ENCODE assay signal across 40 mouse cellular contexts in genomic region chr13:23836630-23837029, GRCm38 (mm10). TPM values are rescaled to one million over a fixed set of nuclear protein-coding genes. Genes with fewer than 3 reads are reported as not detected.
DNase-seq lines count a peak whose midpoint lies in the region; ATAC-seq and TF ChIP-seq lines count a peak whose summit lies in the region.
"Had no signal": no experiment of that assay in that cellular context is flagged by ENCODE, and none has a peak within 500 bp of the region (broad histone marks: within the 10 kb centered on the region; RNA-seq: fewer than 3 reads in every experiment).

No protein-coding gene starts in this region.

- no peak overlapping the region for H3K4me3 ChIP-seq in liver, embryonic 12.5 days
- no peak overlapping the region for H3K4me3 ChIP-seq in liver, embryonic 14.5 days (ENCODE audit: insufficient read depth in 1 of 2, low read depth in 2 of 2, low read length in 2 of 2)
- H3K4me3 ChIP-seq: embryonic facial prominence, embryonic 13.5 days; forebrain, embryonic 10.5 days; forebrain, embryonic 15.5 days; heart, adult 2 months; heart, embryonic 12.5 days; layer of hippocampus, adult 2 months; limb, embryonic 13.5 days; midbrain, embryonic 10.5 days; stomach, embryonic 15.5 days had no signal

- no peaks in the 10 kb centered on the region for H3K4me1 ChIP-seq in liver, embryonic 12.5 days
- no peaks in the 10 kb centered on the region; a peak in 1 of 4 replicates for H3K4me1 ChIP-seq in liver, embryonic 14.5 days (replicated peaks; ENCODE audit: control insufficient read depth in 2 of 2, insufficient read depth in 2 of 2, low read length in 1 of 2)
- H3K4me1 ChIP-seq: embryonic facial prominence, embryonic 13.5 days; forebrain, embryonic 15.5 days; heart, embryonic 12.5 days; midbrain, embryonic 10.5 days; stomach, embryonic 15.5 days had no signal

- WGBS in liver, embryonic 12.5 days (ENCODE audit: insufficient replicate concordance): 70% methylated on average over 5 of the region's 5 CpGs
- WGBS in liver, embryonic 14.5 days (ENCODE audit: insufficient replicate concordance): 70% methylated on average over 5 of the region's 5 CpGs

- no peak overlapping the region for H3K4me2 ChIP-seq in liver, embryonic 12.5 days
- H3K4me2 ChIP-seq in liver, embryonic 14.5 days (ENCODE audit: low read depth): no peak overlapping the region; the same call in 1 of the 2 replicates
- H3K4me2 ChIP-seq: embryonic facial prominence, embryonic 13.5 days; forebrain, embryonic 15.5 days; heart, embryonic 12.5 days; hindbrain, embryonic 14.5 days; limb, embryonic 13.5 days; lung, embryonic 14.5 days; stomach, embryonic 15.5 days had no signal

- ATAC-seq in liver, embryonic 12.5 days: no peak
- ATAC-seq in liver, embryonic 14.5 days (ENCODE audit: insufficient read depth): 0 out of 2 replicates have a peak, but pooled peaks have one; percentile 39
- ATAC-seq: forebrain, embryonic 15.5 days; intestine, postnatal 0 days; midbrain, embryonic 16.5 days; Patski had no signal

- no peak for TF ChIP-seq EP300 in liver, embryonic 14.5 days (IDR thresholded peaks at IDR 0.05; ENCODE audit: low read depth)

- no peaks in the 10 kb centered on the region for H3K9me3 ChIP-seq in liver, embryonic 12.5 days (replicated peaks)
- no peaks in the 10 kb centered on the region for H3K9me3 ChIP-seq in liver, embryonic 14.5 days (ENCODE audit: control insufficient read depth, low read length)
- H3K9me3 ChIP-seq: embryonic facial prominence, embryonic 13.5 days; forebrain, embryonic 10.5 days; forebrain, embryonic 15.5 days; G1E; heart, embryonic 12.5 days; limb, embryonic 13.5 days; midbrain, embryonic 10.5 days; stomach, embryonic 15.5 days had no signal

- no peak overlapping the region for H3K9ac ChIP-seq in liver, embryonic 12.5 days
- H3K9ac ChIP-seq in liver, embryonic 14.5 days (replicated peaks): no peak overlapping the region
- H3K9ac ChIP-seq: embryonic facial prominence, embryonic 13.5 days; forebrain, embryonic 15.5 days; heart, embryonic 12.5 days; hindbrain, embryonic 14.5 days; limb, embryonic 13.5 days; lung, embryonic 14.5 days; stomach, embryonic 15.5 days had no signal

- H3K36me3 ChIP-seq in liver, embryonic 12.5 days: no peaks in the 10 kb centered on the region
- H3K36me3 ChIP-seq in liver, embryonic 14.5 days (replicated peaks; ENCODE audit: control insufficient read depth, insufficient read depth, low read depth): no peaks in the 10 kb centered on the region
- H3K36me3 ChIP-seq: embryonic facial prominence, embryonic 13.5 days; forebrain, embryonic 10.5 days; forebrain, embryonic 15.5 days; G1E; heart, embryonic 12.5 days; limb, embryonic 13.5 days; midbrain, embryonic 10.5 days; stomach, embryonic 15.5 days had no signal

- H3K27ac ChIP-seq in liver, embryonic 12.5 days: no peak overlapping the region; the same call in 1 of the 2 replicates
- no peak overlapping the region for H3K27ac ChIP-seq in liver, embryonic 14.5 days
- H3K27ac ChIP-seq: embryonic facial prominence, embryonic 13.5 days; forebrain, embryonic 10.5 days; forebrain, embryonic 15.5 days; heart, adult 2 months; hindbrain, embryonic 14.5 days; layer of hippocampus, adult 2 months; limb, embryonic 13.5 days; midbrain, embryonic 10.5 days; stomach, embryonic 15.5 days had no signal

- H3K27me3 ChIP-seq in liver, embryonic 12.5 days (replicated peaks): no peaks in the 10 kb centered on the region
- H3K27me3 ChIP-seq in liver, embryonic 14.5 days (ENCODE audit: control insufficient read depth, insufficient read depth, low read length): no peaks in the 10 kb centered on the region
- H3K27me3 ChIP-seq: embryonic facial prominence, embryonic 13.5 days; forebrain, embryonic 15.5 days; limb, embryonic 13.5 days; stomach, embryonic 15.5 days had no signal

- DNase-seq in adrenal gland, adult 2 months: peak; percentile 71
- no peak for DNase-seq in adrenal gland, postnatal 4 days (ENCODE audit: low spot score in 2 of 2)
- DNase-seq in liver: peak; percentile 6
- peak in 2 of 3 experiments; percentile 4 to 12 for DNase-seq in liver, embryonic 14.5 days (ENCODE audit: low read depth in 3 of 3, low spot score in 3 of 3)
- DNase-seq in MN1 (ENCODE audit: low spot score): no peak
- DNase-seq in lung, postnatal 14 days: no peak
- DNase-seq: cerebellum, adult 18-20 months; cerebellum, postnatal 10 days; gastrocnemius, postnatal 25 days; heart, adult 2 months; heart, postnatal 4 days; kidney, postnatal 25 days; lung, embryonic 14.5 days; right cerebral cortex, postnatal 25 days; thymus, postnatal 14 days had no signal

- no peak for TF ChIP-seq CTCF in liver, embryonic 14.5 days (IDR thresholded peaks at IDR 0.05; ENCODE audit: low read depth)

RNA-seq across cellular contexts. Expression of gene Slc17a3, which starts 2.6 kb away (rescaled TPM):
- 1 to 10 TPM in 1 of 2 experiments, under 1 TPM in 1; 0.35 to 1.6 TPM for total RNA-seq in adrenal gland, adult 2 months (2021)
- 0.20 TPM in 1 of 2 replicates, not detected in the other for polyA plus RNA-seq in adrenal gland, adult 2 months (2012; rRNA removed)
- total RNA-seq in adrenal gland, postnatal 4 days (2021): 1 to 10 TPM; 3.3 to 4.8 TPM
- 0.72 and 0.79 TPM in 2 replicates for polyA plus RNA-seq in liver, embryonic 12.5 days (2016; fragmentation: Nextera tagmentation; extraction: Ambion mirVana)
- polyA plus RNA-seq in liver, embryonic 14.5 days (2012; rRNA removed): 3.8 TPM in 2 replicates
- polyA plus RNA-seq in liver, embryonic 14.5 days (2014; fragmentation: Nextera tagmentation; extraction: Ambion mirVana): 4.7 and 6.1 TPM in 2 replicates
- total RNA-seq: common myeloid progenitor, adult 5-6 weeks; gastrocnemius, postnatal 25 days; heart, adult 2 months; heart, postnatal 4 days; layer of hippocampus, adult 2 months; layer of hippocampus, postnatal 14 days; left cerebral cortex, postnatal 36 days; neutrophil, adult 5-6 weeks had no signal
- polyA plus RNA-seq: brain, embryonic 14.5 days; embryonic facial prominence, embryonic 13.5 days; forebrain, embryonic 10.5 days; forebrain, embryonic 15.5 days; frontal cortex, adult 2 months; G1E; heart, adult 2 months; heart, embryonic 12.5 days; heart, postnatal 0 days; hindbrain, embryonic 14.5 days; lung, embryonic 14.5 days; midbrain, embryonic 10.5 days; midbrain, embryonic 16.5 days; neural tube, embryonic 11.5 days had no signal

RNA-seq across cellular contexts. Expression of gene Slc17a2, which starts 29.8 kb away (rescaled TPM):
- total RNA-seq in adrenal gland, adult 2 months (2021): under 1 TPM in 1 of 2 experiments, not detected in 1; 0.20 TPM
- 0.07 TPM in 1 of 2 replicates, not detected in the other for polyA plus RNA-seq in adrenal gland, adult 2 months (2012; rRNA removed)
- total RNA-seq in adrenal gland, postnatal 4 days (2021): 10 to 100 TPM in 1 of 2 experiments, under 1 TPM in 1; 0.53 to 10.9 TPM
- polyA plus RNA-seq in liver, embryonic 12.5 days (2016; fragmentation: Nextera tagmentation; extraction: Ambion mirVana): 0.35 and 0.43 TPM in 2 replicates
- 1.00 and 1.1 TPM in 2 replicates for polyA plus RNA-seq in liver, embryonic 14.5 days (2012; rRNA removed)
- polyA plus RNA-seq in liver, embryonic 14.5 days (2014; fragmentation: Nextera tagmentation; extraction: Ambion mirVana): 0.77 and 1.3 TPM in 2 replicates
- total RNA-seq: common myeloid progenitor, adult 5-6 weeks; gastrocnemius, adult 18-20 months; gastrocnemius, postnatal 25 days; heart, adult 2 months; heart, postnatal 4 days; left cerebral cortex, adult 8-10 months; left cerebral cortex, postnatal 36 days; megakaryocyte progenitor cell, adult 5-6 weeks; neutrophil, adult 5-6 weeks had no signal
- polyA plus RNA-seq: brain, embryonic 14.5 days; embryonic facial prominence, embryonic 13.5 days; forebrain, embryonic 10.5 days; forebrain, embryonic 15.5 days; G1E; heart, embryonic 12.5 days; heart, postnatal 0 days; hindbrain, embryonic 14.5 days; limb, embryonic 13.5 days; lung, embryonic 14.5 days; midbrain, embryonic 10.5 days; midbrain, embryonic 16.5 days; neural tube, embryonic 11.5 days; Patski had no signal

RNA-seq across cellular contexts. Expression of gene Slc17a1, which starts 30.9 kb away (rescaled TPM):
- total RNA-seq in adrenal gland, adult 2 months (2021): under 1 TPM in 1 of 2 experiments, not detected in 1; 0.24 TPM
- polyA plus RNA-seq in adrenal gland, adult 2 months (2012; rRNA removed): not detected in 2 replicates
- total RNA-seq in adrenal gland, postnatal 4 days (2021): 1 to 10 TPM in 1 of 2 experiments, under 1 TPM in 1; 0.37 to 5.1 TPM
- polyA plus RNA-seq in liver, embryonic 12.5 days (2016; fragmentation: Nextera tagmentation; extraction: Ambion mirVana): not detected in 2 replicates
- 0.11 and 0.12 TPM in 2 replicates for polyA plus RNA-seq in liver, embryonic 14.5 days (2012; rRNA removed)
- polyA plus RNA-seq in liver, embryonic 14.5 days (2014; fragmentation: Nextera tagmentation; extraction: Ambion mirVana): 0.08 and 0.25 TPM in 2 replicates
- total RNA-seq: common myeloid progenitor, adult 5-6 weeks; gastrocnemius, adult 18-20 months; gastrocnemius, postnatal 25 days; heart, adult 2 months; heart, postnatal 4 days; layer of hippocampus, adult 2 months; layer of hippocampus, postnatal 14 days; left cerebral cortex, adult 8-10 months; left cerebral cortex, postnatal 36 days; megakaryocyte progenitor cell, adult 5-6 weeks; neutrophil, adult 5-6 weeks had no signal
- polyA plus RNA-seq: brain, embryonic 14.5 days; embryonic facial prominence, embryonic 13.5 days; forebrain, embryonic 10.5 days; forebrain, embryonic 15.5 days; frontal cortex, adult 2 months; G1E; heart, adult 2 months; heart, embryonic 12.5 days; heart, postnatal 0 days; hindbrain, embryonic 14.5 days; limb, embryonic 13.5 days; lung, embryonic 14.5 days; midbrain, embryonic 10.5 days; midbrain, embryonic 16.5 days; neural tube, embryonic 11.5 days had no signal

Comparison
In these comparisons a context has a peak if more than half of its experiments do, and no peak if none do; other contexts are left out.
1. DNase-seq: peak in adrenal gland, adult 2 months (single experiment), liver (single experiment) and liver, embryonic 14.5 days (2 of 3); none in adrenal gland, postnatal 4 days (0 of 2), MN1 (single experiment) and lung, postnatal 14 days (single experiment).